Mouse (Mus musculus): ENCODE data around the gene Nrap.

DNA sequence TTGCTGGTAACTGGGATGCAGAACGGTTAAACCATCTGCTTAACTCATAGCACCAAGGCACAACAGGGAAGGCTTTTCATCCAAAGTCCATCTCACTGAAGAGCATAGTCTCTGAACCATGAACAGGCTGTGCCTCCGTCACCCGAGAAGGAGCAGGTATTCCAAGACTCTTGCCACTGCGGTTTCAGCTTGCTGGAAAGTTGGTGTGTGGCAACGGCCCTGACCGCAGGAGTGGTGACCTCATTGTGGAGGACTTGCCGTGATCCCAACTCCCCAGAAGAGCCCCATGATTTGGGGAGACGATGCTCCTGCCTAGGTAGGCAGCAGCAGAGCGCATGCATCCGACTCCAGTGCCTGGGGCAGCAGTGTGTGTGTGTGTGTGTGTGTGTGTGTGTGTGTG lies 36.1 kb downstream of the Nrap start:
- no peak for TF ChIP-seq EP300 (IDR thresholded peaks at IDR 0.05; ENCODE audit: low read depth)
- no peak for TF ChIP-seq CTCF (IDR thresholded peaks at IDR 0.05; ENCODE audit: low read depth)
